Mouse (Mus musculus): ENCODE data around the gene Mon1a. TPM values are rescaled to one million over a fixed set of nuclear protein-coding genes. Genes with fewer than 3 reads are reported as not detected.

Gene Mon1a
- total RNA-seq (2021): 10 to 100 TPM; 10.8 to 11.1 TPM
- long read RNA-seq, experiment 1, transcript Mon1a-201 (6 exons, 2,042 nt): major isoform, 24 of 27 reads
- long read RNA-seq, experiment 1, partial matches to known transcripts: 2 of 27 reads
- long read RNA-seq, experiment 1, other reads (novel, unspliced or antisense): 1 of 27 reads
- long read RNA-seq, experiment 2, transcript Mon1a-201 (6 exons, 2,042 nt): major isoform, 14 of 18 reads
- long read RNA-seq, experiment 2, partial matches to known transcripts: 3 of 18 reads
- long read RNA-seq, experiment 2, other reads (novel, unspliced or antisense): 1 of 18 reads

GRCm38 (mm10) chr9:107887804-107888266 lies at the start of gene Mon1a:
TSS of gene Mon1a (plus strand) at chr9:107888151.
- peak; percentile 91 for DNase-seq (ENCODE audit: low spot score)

- no peak for DNase-seq (ENCODE audit: low spot score)
Observed at GRCm38 (mm10) chr9:107838869-107839268, 49.1 kb upstream of the Mon1a start.

DNA sequence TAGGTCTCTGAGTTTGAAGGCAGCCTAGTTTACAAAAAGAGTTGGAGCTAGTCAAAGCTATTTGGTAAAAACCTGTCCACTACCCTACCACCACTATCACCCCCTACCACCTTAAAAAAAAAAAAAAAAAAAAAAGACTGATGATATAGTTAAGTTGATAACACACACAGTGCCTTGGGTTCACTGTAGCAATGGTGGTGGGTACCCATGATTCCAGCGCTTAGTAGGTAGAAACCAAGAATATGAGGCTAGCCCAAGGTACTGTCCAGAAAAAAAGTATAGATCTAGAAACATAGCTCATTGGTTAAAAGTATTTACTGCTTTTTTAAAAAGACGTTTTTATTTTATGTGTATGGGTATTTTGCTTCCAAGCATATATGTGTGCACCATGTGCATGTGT lies 45.2 kb upstream of the Mon1a start:
- no peak for DNase-seq (ENCODE audit: low spot score)

DNA sequence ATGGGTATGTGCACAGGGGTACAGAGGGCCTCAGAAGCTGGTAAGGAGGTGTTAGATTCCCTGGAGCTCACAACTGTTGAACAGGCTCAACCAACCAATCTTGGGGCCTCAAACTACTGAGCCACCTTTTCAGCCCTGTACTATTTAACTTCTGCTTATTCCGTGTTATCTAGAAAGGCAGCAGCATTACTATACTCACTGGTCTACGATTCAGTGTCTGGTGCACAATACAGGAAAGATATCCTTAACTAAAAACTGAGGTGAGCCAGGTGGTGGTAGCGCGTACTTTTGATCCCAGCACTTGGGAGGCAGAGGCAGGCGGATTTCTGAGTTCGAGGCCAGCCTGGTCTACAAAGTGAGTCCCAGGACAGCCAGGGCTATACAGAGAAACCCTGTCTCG lies 39.0 kb upstream of the Mon1a start:
- no peak for DNase-seq (ENCODE audit: low spot score)

DNA sequence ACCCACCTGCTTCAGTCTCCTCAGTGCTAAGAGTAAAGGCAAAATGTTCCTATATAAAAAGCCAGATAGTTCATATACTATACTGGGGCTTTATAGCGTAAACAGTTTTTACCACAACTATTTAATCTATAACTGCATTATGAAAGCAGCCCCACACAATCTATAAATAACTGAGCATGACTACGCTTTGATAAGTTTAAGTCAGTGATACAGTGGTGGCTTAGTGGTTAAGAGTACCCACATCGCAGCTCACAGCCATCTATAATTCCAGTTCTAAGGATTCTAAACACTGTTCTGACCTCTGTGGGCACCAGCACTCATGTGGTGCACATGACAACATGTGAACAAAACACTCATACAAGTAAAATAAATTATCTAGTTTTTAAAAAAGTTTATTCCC lies 29.6 kb upstream of the Mon1a start:
- no peak for DNase-seq (ENCODE audit: low spot score)

- DNase-seq (ENCODE audit: low spot score): no peak
Observed at GRCm38 (mm10) chr9:107864493-107864892, 23.5 kb upstream of the Mon1a start.

DNA sequence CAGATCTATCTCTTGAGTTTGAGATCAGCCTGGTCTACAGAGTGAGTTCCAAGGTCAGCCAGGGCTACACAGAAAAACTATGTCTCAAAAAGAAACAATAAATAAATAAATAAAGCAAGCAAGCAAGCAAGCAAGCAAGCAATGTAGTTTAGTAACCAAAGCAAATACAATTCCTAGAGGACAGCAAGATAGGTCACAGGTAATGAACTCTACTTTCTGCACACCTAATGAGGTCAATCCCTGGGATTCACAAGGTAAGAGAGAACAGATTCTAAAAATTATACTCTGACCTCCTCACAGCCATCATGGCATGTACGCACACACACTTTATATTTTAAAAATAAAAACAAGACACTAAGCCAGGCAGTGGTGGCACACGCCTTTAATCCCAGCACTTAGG lies 21.9 kb upstream of the Mon1a start:
- DNase-seq (ENCODE audit: low spot score): no peak

DNA sequence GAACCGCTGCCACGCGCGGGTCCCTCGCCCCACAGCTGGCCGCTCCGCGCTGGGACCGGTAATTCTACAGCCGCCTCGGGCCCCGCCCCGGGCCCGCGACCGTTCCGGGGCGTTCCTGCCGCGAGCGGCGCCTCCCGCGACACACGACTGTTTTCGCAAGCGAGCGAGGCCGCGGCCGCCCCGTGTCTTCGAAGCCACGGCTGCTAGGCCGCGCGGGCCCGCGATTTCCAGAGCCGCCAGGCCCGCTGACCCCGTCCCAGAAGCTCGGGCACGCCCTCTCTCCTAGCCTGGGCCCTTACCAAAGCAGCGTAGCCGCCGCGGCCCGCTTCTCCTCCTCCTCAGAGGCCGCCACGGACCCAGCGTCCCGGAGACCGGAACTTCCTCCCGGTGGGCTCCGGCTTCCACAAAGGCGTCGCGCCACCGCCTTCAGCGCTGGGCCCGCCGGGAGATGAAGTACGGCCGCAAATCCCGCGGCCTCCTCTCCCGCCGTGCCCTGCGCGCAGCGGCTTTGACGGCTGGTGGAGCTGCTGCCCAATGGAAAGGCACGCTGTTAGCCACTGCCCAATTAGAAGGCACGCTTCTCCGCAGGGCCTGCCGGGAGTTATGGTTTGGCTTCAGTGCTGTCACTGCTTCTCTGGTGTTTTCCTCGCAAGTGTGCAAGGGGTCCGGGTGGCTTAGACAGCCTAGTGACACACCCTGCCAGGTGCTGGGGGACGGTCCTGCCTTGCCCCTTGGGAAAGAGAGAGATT lies 15.4 kb upstream of the Mon1a start:
- peak; percentile 95 for DNase-seq (ENCODE audit: low spot score)

DNA sequence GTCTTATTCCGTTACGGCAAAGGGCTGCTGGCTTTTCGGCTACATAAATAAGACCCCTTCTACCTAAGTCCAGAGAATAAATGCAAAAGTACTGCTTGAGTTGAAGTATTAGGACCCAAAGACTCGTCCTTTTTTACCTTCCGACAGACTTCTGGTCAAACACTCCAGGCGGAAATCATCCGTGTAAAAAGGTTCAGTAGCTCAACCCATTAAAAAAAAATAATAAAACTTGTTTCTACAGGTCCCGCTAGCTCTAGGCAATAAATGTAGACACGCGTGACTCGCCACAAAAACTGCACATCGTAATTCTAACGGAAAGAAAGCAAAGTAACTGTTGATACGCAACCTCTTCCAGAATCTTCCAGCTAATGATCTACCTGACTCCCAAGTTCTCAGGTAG lies 14.8 kb upstream of the Mon1a start, which contains the start of gene Rbm6:
Gene Rbm6, minus strand, starts transcription at position 101 of the 400 bp plus-strand sequence.
- no peak for DNase-seq (ENCODE audit: low spot score)

DNA sequence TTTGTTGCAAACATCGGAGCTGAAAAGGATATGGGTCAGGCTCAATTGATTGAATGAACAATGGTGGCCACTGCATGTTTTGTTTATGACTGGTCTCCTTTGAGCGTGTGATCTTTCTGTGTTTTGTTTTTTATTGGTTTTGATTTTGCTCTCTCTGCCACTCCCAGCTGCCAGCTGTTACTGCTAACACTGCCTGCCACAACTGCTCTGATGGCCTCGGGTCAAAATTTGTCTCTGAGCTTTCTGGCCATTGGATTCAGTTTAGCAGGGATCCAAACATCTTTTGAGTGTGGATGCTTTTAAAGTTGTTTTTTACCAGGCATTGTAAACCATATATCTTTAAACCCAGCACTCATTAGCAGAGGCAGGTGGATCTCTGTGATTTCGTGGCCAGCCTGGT lies 7.5 kb upstream of the Mon1a start:
- DNase-seq (ENCODE audit: low spot score): no peak

- no peak for DNase-seq (ENCODE audit: low spot score)
Observed at GRCm38 (mm10) chr9:107888267-107888850, 408 bp downstream of the Mon1a start.

DNA sequence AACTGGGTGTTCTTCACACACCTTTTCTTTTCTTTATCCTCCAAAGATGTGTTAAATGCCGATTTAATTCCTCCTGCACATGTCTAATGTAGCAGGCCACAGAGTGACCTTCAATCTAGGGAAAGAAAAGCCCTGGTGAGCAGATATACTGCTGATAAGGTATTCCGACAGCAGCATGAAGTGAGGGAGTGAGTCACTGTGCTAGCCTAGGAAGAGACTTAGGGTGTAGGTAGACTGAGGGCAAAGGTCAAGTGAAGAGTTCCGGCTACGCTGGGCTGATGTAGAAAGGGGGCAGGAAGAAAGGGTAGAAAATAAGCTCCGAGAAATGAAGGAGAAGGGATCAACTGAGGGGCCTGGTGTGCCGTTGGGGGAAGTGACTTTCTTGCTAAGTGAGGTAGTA lies 2.3 kb downstream of the Mon1a start:
- no peak for DNase-seq (ENCODE audit: low spot score)

- DNase-seq (ENCODE audit: low spot score): no peak
Observed at GRCm38 (mm10) chr9:107891023-107891422, 3.1 kb downstream of the Mon1a start.

DNA sequence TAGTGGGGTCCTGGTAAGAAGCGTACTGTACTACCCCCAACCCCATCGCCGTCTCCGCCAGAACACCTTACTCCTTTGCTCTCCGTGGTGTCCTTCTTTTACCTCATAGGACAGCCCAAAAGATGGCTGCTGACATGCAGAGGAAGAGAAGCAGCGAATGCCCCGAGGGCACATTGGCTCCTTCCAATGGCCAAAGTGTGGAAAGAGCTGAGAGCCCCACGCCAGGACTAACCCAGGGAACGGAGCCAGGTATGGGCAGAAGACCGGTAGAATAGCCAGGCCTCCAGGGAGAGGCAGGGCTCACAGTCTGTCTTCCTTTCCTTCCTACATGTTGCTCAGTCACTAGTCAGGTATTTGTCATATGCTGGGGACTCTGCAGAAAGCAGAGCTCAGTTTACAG lies 10.6 kb downstream of the Mon1a start:
- DNase-seq (ENCODE audit: low spot score): no peak

- DNase-seq (ENCODE audit: low spot score): no peak
Observed at GRCm38 (mm10) chr9:107899855-107900254, 11.9 kb downstream of the Mon1a start.

- no peak for DNase-seq (ENCODE audit: low spot score)
Observed at GRCm38 (mm10) chr9:107900840-107901626, 13.1 kb downstream of the Mon1a start.

- DNase-seq (ENCODE audit: low spot score): no peak
Observed at GRCm38 (mm10) chr9:107901627-107901914, 13.6 kb downstream of the Mon1a start.

DNA sequence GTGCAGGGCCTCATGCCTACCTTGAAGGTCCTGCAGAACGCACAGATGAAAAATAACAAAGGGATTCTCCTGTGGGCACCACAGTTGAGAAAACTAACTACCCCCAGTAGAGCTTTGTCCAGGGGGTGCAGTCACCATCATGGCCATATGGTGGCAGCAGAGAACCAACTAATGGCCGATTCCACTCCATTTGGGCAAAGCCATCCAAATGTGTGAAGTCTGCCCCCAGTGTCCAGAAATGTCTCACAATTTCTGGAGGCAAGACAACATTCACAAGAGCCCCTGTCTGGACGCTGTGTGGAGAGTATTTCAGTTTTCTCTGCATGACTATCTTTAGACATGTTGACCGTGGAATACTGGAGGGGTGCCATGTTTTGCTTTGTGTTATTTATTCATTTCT lies 16.8 kb downstream of the Mon1a start:
- DNase-seq (ENCODE audit: low spot score): peak; percentile 92

DNA sequence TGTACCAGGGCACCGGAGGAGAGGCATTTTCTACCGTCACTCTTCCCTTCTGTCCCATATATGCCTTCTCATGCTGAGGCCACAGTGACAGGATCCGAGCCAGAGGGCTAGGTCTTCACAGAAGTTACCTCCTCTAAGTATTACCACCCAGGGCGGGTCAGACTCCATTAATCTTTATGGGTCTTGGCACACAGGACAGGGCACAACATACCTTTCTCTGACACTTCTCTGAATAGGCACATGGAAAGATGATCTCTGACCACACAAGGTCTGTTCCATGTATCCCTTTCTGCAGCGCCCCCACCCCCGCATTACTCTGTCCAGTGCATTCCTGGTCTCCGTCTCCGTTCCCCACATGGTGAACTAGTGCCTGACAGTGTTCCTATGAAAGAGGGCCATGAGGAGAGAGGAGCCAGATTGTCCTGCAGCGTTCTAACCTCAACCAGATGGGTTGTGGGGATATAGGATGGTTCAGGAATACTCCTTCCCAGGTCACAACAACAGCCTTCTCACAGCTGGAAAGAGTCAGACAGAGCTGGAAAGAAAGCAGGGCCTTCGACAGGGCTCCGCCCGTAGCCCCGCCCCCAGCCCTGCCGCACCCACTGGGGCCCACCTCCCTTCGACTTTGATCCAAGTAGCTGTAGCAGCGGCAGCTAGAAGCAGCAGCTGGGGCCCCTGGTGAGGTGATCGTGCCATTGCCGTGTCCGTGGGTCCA lies 18.5 kb downstream of the Mon1a start, which contains the start of gene Mst1r:
Gene Mst1r, plus strand, starts transcription at position 622 of the 715 bp plus-strand sequence.
- DNase-seq (ENCODE audit: low spot score): peak; percentile 79

DNA sequence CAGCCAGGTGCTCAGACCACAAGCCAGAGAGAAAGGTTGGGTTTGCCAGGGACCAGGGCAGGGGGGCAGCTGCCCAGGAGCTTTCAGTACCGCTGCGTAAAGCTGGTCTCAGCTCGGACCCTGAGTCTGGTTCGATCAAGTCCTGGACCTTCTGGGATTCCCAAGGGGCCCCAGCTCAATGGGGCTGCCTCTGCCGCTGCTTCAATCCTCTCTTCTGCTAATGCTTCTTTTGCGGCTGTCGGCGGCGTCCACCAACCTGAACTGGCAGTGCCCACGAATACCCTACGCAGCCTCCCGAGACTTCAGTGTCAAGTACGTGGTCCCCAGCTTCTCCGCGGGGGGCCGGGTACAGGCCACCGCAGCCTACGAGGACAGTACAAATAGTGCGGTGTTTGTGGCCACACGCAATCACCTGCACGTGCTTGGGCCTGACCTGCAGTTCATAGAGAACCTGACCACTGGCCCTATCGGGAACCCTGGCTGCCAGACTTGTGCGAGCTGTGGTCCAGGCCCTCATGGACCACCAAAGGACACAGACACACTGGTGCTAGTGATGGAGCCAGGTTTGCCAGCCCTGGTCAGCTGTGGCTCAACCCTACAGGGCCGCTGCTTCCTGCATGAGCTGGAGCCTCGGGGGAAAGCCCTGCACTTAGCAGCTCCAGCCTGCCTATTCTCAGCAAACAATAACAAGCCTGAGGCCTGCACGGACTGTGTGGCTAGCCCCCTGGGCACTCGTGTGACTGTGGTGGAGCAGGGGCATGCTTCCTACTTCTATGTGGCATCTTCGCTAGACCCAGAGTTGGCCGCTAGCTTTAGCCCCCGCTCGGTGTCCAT lies 19.2 kb downstream of the Mon1a start:
- DNase-seq (ENCODE audit: low spot score): no peak
